Mouse (Mus musculus): ENCODE data around the gene Rasal3.

DNA sequence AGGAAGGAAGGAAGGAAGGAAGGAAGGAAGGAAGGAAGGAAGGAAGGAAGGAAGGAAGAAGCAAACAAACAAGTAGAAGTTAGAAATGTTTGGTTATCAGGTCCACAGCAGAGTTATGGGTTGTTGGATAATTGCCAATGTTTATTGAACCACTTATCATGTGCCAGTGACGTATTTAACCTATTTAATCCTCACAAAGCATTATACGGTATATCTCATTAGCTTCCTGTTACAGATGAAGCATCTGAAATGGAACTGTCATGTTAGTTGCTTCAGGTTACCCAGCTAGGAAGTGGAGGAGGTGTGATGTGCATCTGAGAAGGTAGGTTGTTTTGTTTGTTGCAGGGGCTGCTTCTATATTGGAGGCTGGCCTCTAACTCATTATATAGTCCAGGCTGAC is 16.6 kb upstream of the Rasal3 start:
- TF ChIP-seq CTCF (IDR thresholded peaks at IDR 0.05; ENCODE audit: extremely low read depth, insufficient read depth, insufficient read length, insufficient replicate concordance): no peak
- no peak for TF ChIP-seq POLR2A (IDR thresholded peaks at IDR 0.05; ENCODE audit: low read depth, low read length)
